Mouse (Mus musculus) left cerebral cortex, postnatal 25 days (tissue): ENCODE data around the gene Bfsp2. TPM values are rescaled to one million over a fixed set of nuclear protein-coding genes. Genes with fewer than 3 reads are reported as not detected.

Experiments used
- DNase-seq, 2 experiments: peaks; one replicate each; pipeline ENCODE4 v3.0.0; 2022; ENCODE audit warnings: low spot score in 2 of 2, mixed read lengths in 1 of 2
- intact Hi-C: fragments of 180-260 bp; cut with DNase I; formaldehyde crosslinking; loops from one replicate; pipeline ENCODE4 v1.15.1; 2025
- total RNA-seq, 2 experiments: library from RNA; stranded (reverse); gene quantifications; 2 replicates each; pipeline ENCODE4 v1.2.3; 2021

The Bfsp2 gene
- total RNA-seq, 2 experiments from 2014 or later, result 4.3 to 5.5 TPM

GRCm38 (mm10) chr9:103391796-103392372, 88.3 kb downstream of the Bfsp2 start:
- DNase-seq, result no peak
- intact Hi-C loops, result no loop called here

GRCm38 (mm10) chr9:103389261-103389660, 91.0 kb downstream of the Bfsp2 start:
- intact Hi-C loops, result no loop called here

GRCm38 (mm10) chr9:103387011-103387653, 93.1 kb downstream of the Bfsp2 start:
- intact Hi-C loops, result no loop called here
- no peak for DNase-seq

More at GRCm38 (mm10) chr9:103389261-103389660, 91.0 kb downstream of the Bfsp2 start:
- DNase-seq, result no peak

DNA sequence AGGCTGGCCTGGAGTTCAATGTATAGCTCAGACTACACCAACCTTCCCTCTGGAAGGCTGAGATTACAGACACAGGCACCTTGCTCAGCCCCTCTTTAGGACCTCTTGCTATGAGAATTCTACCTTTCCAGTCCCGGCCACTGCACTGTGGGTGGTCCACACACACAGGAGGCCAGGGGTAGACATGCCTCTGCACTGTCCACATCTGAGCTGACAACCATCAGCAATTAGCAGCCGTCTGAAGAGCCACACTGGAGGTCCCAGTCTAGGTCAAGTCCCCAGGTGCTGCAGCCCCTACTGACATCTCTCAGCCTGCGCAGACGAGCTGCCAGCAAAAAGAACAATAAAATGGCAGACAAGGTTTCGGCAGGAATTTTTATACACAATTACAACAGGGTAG, 93.6 kb downstream of the Bfsp2 start:
- no peak for DNase-seq
- intact Hi-C loops, result no loop called here

GRCm38 (mm10) chr9:103385600-103385999, 94.6 kb downstream of the Bfsp2 start:
- intact Hi-C loops, result no loop called here
- no peak for DNase-seq

DNA sequence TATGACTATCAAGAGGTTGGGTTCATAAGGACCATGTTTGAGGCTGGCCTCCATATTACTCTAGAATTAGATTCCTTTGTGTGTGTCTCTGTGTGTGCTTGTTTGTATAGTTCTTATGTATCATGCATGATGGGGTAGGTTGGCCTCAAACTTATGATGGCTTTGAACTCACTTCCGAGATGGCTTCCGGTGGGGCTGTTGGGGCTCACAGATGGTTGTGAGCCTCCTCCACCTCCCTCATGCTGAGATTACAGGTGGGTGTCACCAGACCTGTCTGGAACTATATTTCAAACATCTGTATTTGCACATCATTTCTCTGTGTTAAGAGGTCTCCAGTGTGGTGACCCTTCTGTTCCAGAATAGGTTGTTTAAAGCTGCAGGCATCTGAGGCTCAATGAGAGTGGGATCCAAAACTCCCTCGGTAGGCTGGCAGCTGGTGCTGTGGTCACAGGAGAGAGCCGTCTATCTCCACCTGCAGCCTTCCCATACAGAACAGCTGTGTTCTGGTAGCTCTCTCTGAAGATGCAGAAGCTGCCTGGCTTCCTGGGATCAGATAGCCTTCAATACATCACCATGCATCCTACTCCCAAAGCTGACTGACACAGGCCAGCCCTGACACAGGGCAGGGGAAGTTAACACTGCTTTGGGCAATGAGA, 96.0 kb downstream of the Bfsp2 start:
- intact Hi-C loops, result no loop called here
- no peak for DNase-seq

- DNase-seq, result no peak
- intact Hi-C loops, result no loop called here
Measured at GRCm38 (mm10) chr9:103383576-103383975, 96.6 kb downstream of the Bfsp2 start.

- intact Hi-C loops, result no loop called here
- DNase-seq, result no peak
Measured at GRCm38 (mm10) chr9:103382989-103383388, 97.2 kb downstream of the Bfsp2 start.

DNA sequence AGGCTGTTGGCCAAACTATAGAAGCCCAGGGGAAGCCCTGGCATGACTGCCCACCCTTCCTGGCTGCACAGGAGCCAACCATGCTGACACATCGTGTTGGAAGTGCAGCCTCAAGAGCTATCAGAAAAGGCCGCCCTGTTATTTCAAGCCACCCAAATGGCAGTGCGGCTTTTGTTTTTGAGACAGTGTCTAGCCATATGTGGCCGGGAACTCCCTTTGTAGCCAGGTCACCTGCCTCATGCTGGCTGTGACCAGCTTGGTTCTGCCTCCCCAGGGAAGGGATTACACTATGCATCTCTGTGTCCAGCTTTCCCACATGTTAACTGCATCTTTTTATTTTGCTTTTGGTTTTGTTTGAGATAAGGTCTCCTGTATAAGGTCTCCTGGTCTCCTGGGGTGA, 99.7 kb downstream of the Bfsp2 start:
- no peak for DNase-seq
- intact Hi-C loops, result no loop called here

- intact Hi-C loops, result no loop called here
- no peak for DNase-seq
Measured at GRCm38 (mm10) chr9:103379199-103379598, 101.0 kb downstream of the Bfsp2 start.

DNA sequence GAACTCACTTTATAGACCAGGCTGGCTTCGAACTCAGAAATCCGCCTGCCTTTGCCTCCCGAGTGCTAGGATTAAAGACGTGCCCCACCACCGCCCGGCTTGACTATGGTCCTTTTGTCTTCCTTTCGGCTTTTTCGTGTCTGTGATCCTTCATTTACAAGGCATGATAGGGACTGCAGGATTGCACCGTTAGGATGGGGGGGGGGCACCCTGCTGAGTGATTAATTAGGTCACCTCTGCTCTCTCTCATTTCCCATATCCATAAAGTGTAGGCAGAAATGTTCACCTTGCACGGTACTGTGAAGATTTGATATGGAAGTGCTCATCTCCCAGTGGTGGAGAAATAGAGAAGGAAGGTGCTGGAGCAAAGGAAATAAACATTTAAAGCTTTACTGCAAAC, 101.5 kb downstream of the Bfsp2 start:
- intact Hi-C loops, result no loop called here

DNA sequence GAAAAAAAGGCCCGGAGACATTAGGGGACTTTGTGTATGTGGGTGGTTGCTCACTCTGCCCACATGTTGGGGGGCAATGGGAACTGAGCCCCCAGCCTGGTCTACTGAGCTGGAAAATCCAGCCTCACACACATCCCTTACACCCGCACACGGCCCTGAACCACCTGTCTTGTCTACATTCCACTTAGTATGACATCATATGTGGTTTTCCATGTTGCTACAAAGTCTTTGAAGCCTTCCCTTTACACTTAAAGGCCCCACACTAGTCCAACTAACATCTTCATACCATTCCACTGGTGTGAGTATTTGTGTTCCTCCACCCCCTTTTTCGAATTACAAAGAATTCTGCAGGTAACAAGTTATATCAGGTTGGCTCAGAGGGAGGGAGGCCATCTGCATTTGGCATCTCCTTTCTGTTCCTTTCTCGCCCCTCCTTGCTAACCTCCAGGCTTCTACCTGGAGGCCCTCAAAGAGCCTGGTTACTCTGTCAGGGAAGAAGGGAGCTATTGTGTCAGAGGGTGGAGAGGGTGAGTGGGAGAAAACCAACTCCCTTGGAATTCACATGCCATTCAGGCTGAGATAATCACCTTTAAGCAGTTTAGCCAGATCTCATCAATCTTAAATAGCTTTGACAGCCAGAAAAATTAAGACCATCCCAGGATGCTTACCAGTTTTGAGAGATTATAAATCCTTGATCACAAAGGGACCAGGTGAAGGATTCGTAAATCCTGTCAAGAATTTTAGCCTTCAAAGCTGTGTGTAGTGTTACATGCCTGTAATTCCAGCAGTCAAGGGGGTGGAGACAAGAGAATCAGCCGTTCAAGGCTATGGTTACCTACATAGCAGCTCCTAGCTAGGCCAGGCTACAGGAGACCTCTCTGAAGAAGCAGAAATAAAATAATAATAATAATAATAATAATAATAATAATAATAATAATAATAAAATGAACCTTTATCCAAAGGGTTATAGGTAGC, 103.6 kb downstream of the Bfsp2 start:
- intact Hi-C loops, result no loop called here

More for the DNA sequence above, 101.5 kb downstream of the Bfsp2 start:
- no peak for DNase-seq

More for the DNA sequence above, 103.6 kb downstream of the Bfsp2 start:
- no peak for DNase-seq

Other genes with a start within 250 kb of the Bfsp2 start
- 100 to 1,000 TPM; 123 to 155 TPM for gene Trf, start 250.0 kb downstream of the Bfsp2 start, total RNA-seq
- not detected for gene 1300017J02Rik, start 175.3 kb downstream of the Bfsp2 start, total RNA-seq
- gene Topbp1, start 175.2 kb downstream of the Bfsp2 start, total RNA-seq, result 10 to 100 TPM; 19.4 to 19.5 TPM
- 10 to 100 TPM; 77.9 to 79.0 TPM for gene Cdv3, start 114.6 kb downstream of the Bfsp2 start, total RNA-seq